Mouse (Mus musculus): ENCODE data around the gene Cbx3.

GRCm38 (mm10) chr6:51483861-51484260, 13.7 kb downstream of the Cbx3 start:
- TF ChIP-seq CTCF (IDR thresholded peaks at IDR 0.05; ENCODE audit: insufficient read depth, low read length) (no peak), POLR2A (IDR thresholded peaks at IDR 0.05; ENCODE audit: borderline replicate concordance, extremely low read depth, low read depth, low read length) (no peak)
